Mouse (Mus musculus) hindbrain, embryonic 14.5 days (tissue): ENCODE data around the gene Mid2. TPM values are rescaled to one million over a fixed set of nuclear protein-coding genes. Genes with fewer than 3 reads are reported as not detected.
"Not testable (repeated sequence)": the region's sequence is repeated elsewhere in the genome, so short reads cannot be mapped to it uniquely, and the experiment has no call there.

Source experiments
- ATAC-seq: fragments of 200-750 bp; cut with Nextera tagmentation; 2 replicates; pipeline ENCODE4 v1.8.0; 2017; ENCODE audit warnings: moderate number of reproducible peaks, mild to moderate bottlenecking, moderate TSS enrichment, moderate library complexity; ENCODE audit not compliant: low FRiP score
- DNase-seq: peaks from one replicate; pipeline ENCODE4 v3.0.0-alpha.2; 2015; ENCODE audit warnings: low spot score
- H3K27ac ChIP-seq: fragments of 300-500 bp; sonication (generic); 2 replicates; pipeline ENCODE4 v1.5.1; 2014; ENCODE audit warnings: mild to moderate bottlenecking, moderate library complexity
- H3K27me3 ChIP-seq: fragments of 300-500 bp; sonication (generic); 2 replicates; pipeline ENCODE4 v1.6.1; 2014; ENCODE audit warnings: mild to moderate bottlenecking, low read length, mixed read lengths; ENCODE audit not compliant: control insufficient read depth, insufficient read depth
- H3K36me3 ChIP-seq: fragments of 300-500 bp; sonication (generic); replicated peaks from 2 replicates; pipeline ENCODE4 v1.6.1; 2014; ENCODE audit not compliant: control insufficient read depth, insufficient read depth
- H3K4me1 ChIP-seq: fragments of 300-500 bp; sonication (generic); replicated peaks from 2 replicates; pipeline ENCODE4 v1.6.1; 2014; ENCODE audit warnings: antibody characterized with exemption, low read length, mixed read lengths; ENCODE audit not compliant: control insufficient read depth, insufficient read depth
- H3K4me2 ChIP-seq: fragments of 300-500 bp; sonication (generic); replicated peaks from 2 replicates; pipeline ENCODE4 v1.6.1; 2014; ENCODE audit warnings: mild to moderate bottlenecking, moderate library complexity
- H3K4me3 ChIP-seq: fragments of 300-500 bp; sonication (generic); replicated peaks from 2 replicates; pipeline ENCODE4 v1.5.1; 2014; ENCODE audit warnings: mild to moderate bottlenecking, low read length
- H3K9ac ChIP-seq: fragments of 300-500 bp; sonication (generic); 2 replicates; pipeline ENCODE4 v1.6.1; 2014
- H3K9me3 ChIP-seq: fragments of 300-500 bp; sonication (generic); 2 replicates; pipeline ENCODE4 v1.6.1; 2016; ENCODE audit warnings: low read length; ENCODE audit not compliant: control insufficient read depth
- WGBS: fragments of 180-500 bp; shearing (Covaris S2); extraction: QIAGEN DNeasy Blood & Tissue Kit; methylation state at CpG from one replicate; pipeline ENCODE4 v1.1.7; 2014; 5-methylcytosine and 5-hydroxymethylcytosine counted together
- polyA plus RNA-seq: library from polyadenylated mRNA; unstranded; fragments of >200 nt; fragmentation: Nextera tagmentation; extraction: Ambion mirVana; gene quantifications from 2 replicates; pipeline ENCODE4 v1.2.1, GENCODE M21; 2014

Gene Mid2
- polyA plus RNA-seq, 1 experiment from 2014 or later: 11.0 TPM

GRCm38 (mm10) chrX:140697872-140698463 is 33.6 kb downstream of the Mid2 start:
- H3K27me3 ChIP-seq: peaks cover 14% of the 10 kb centered on the region; the same call in 1 of the 2 replicates
- WGBS: 36% methylated on average over 6 of the region's 7 CpGs
- H3K4me1 ChIP-seq, H3K4me2 ChIP-seq, H3K27ac ChIP-seq, DNase-seq, H3K4me3 ChIP-seq, H3K36me3 ChIP-seq, H3K9me3 ChIP-seq, H3K9ac ChIP-seq, ATAC-seq: not testable (repeated sequence)

- H3K9me3 ChIP-seq: no peaks in the 10 kb centered on the region
- WGBS: 93% methylated on average over 1 of the region's 1 CpGs
- H3K4me1 ChIP-seq: no peaks in the 10 kb centered on the region
- 0 out of 2 replicates have a peak, but pooled peaks cover 7% of the 10 kb centered on the region for H3K27me3 ChIP-seq
- ATAC-seq: no peak
- DNase-seq: no peak
- no peak overlapping the region for H3K9ac ChIP-seq
- no peak overlapping the region for H3K4me3 ChIP-seq
- no peaks in the 10 kb centered on the region for H3K36me3 ChIP-seq
- H3K4me2 ChIP-seq: no peak overlapping the region
- no peak overlapping the region for H3K27ac ChIP-seq
These were observed 38.8 kb downstream of the Mid2 start for GRCm38 (mm10) chrX:140703224-140703623.

- WGBS: 81% methylated on average over 4 of the region's 4 CpGs
These were observed 41.7 kb downstream of the Mid2 start for GRCm38 (mm10) chrX:140706077-140706476.

GRCm38 (mm10) chrX:140722400-140722799 is 58.0 kb downstream of the Mid2 start:
- Histone ChIP-seq H3K4me3 (no peak overlapping the region), H3K4me2 (no peak overlapping the region), H3K9me3 (no peaks in the 10 kb centered on the region), H3K9ac (no peak overlapping the region), H3K36me3 (no peaks in the 10 kb centered on the region), H3K4me1 (no peaks in the 10 kb centered on the region), H3K27me3 (peaks cover 4% of the 10 kb centered on the region; the same call in 1 of the 2 replicates), H3K27ac (no peak overlapping the region)
- ATAC-seq (no peak), DNase-seq (no peak)
- 46% methylated on average over 4 of the region's 4 CpGs for WGBS

More at GRCm38 (mm10) chrX:140706077-140706476, 41.7 kb downstream of the Mid2 start:
- Histone ChIP-seq H3K4me2 (no peak overlapping the region), H3K4me1 (no peaks in the 10 kb centered on the region), H3K9me3 (no peaks in the 10 kb centered on the region), H3K27me3 (0 out of 2 replicates have a peak, but pooled peaks cover 2% of the 10 kb centered on the region), H3K9ac (no peak overlapping the region), H3K36me3 (no peaks in the 10 kb centered on the region), H3K4me3 (no peak overlapping the region), H3K27ac (no peak overlapping the region)
- ATAC-seq (no peak), DNase-seq (no peak)

GRCm38 (mm10) chrX:140738986-140739385 is 74.6 kb downstream of the Mid2 start:
- DNase-seq (no peak), ATAC-seq (no peak)
- H3K36me3 ChIP-seq: no peaks in the 10 kb centered on the region
- no peak overlapping the region for H3K4me2 ChIP-seq
- H3K4me3 ChIP-seq: no peak overlapping the region
- H3K27ac ChIP-seq: no peak overlapping the region
- H3K27me3 ChIP-seq: peaks cover 33% of the 10 kb centered on the region; the same call in 1 of the 2 replicates
- H3K9ac ChIP-seq: no peak overlapping the region
- no peaks in the 10 kb centered on the region for H3K4me1 ChIP-seq
- H3K9me3 ChIP-seq: no peaks in the 10 kb centered on the region

- Histone ChIP-seq H3K4me1 (no peaks in the 10 kb centered on the region), H3K9me3 (no peaks in the 10 kb centered on the region), H3K36me3 (no peaks in the 10 kb centered on the region), H3K9ac (no peak overlapping the region), H3K27me3 (0 out of 2 replicates have a peak, but pooled peaks cover 27% of the 10 kb centered on the region), H3K27ac (no peak overlapping the region), H3K4me2 (no peak overlapping the region), H3K4me3 (no peak overlapping the region)
- DNase-seq: no peak
- 70% methylated on average over 5 of the region's 5 CpGs for WGBS
- no peak for ATAC-seq
These were observed 78.8 kb downstream of the Mid2 start for GRCm38 (mm10) chrX:140743213-140743612.

GRCm38 (mm10) chrX:140769794-140770193 is 105.4 kb downstream of the Mid2 start:
- Histone ChIP-seq H3K9me3 (no peaks in the 10 kb centered on the region), H3K9ac (no peak overlapping the region), H3K4me2 (no peak overlapping the region), H3K27ac (no peak overlapping the region), H3K27me3 (peaks cover 12% of the 10 kb centered on the region; the same call in 1 of the 2 replicates), H3K4me3 (no peak overlapping the region), H3K36me3 (no peaks in the 10 kb centered on the region), H3K4me1 (no peaks in the 10 kb centered on the region)
- DNase-seq: no peak
- WGBS: 87% methylated on average over 1 of the region's 1 CpGs
- ATAC-seq: no peak

GRCm38 (mm10) chrX:140805340-140805739 is 140.9 kb downstream of the Mid2 start:
- 86% methylated on average over 2 of the region's 2 CpGs for WGBS
- H3K27me3 ChIP-seq: peaks cover 9% of the 10 kb centered on the region; the same call in 1 of the 2 replicates
- no peaks in the 10 kb centered on the region for H3K9me3 ChIP-seq
- H3K27ac ChIP-seq: no peak overlapping the region
- ATAC-seq (0 out of 2 replicates have a peak, but pooled peaks have one; percentile 24), DNase-seq (no peak)
- H3K36me3 ChIP-seq: no peaks in the 10 kb centered on the region
- H3K4me1 ChIP-seq: no peaks in the 10 kb centered on the region
- no peak overlapping the region for H3K4me2 ChIP-seq
- no peak overlapping the region for H3K4me3 ChIP-seq
- H3K9ac ChIP-seq: no peak overlapping the region

GRCm38 (mm10) chrX:140813312-140814006 is 149.1 kb downstream of the Mid2 start, which contains the start of gene Tex13b:
Tex13b (minus strand) TSS chrX:140813433.
- WGBS: 96% methylated on average over 22 of the region's 22 CpGs
- ATAC-seq (no peak), DNase-seq (no peak)
- Histone ChIP-seq H3K9me3 (no peaks in the 10 kb centered on the region), H3K36me3 (no peaks in the 10 kb centered on the region), H3K9ac (no peak within 1 kb of the TSS), H3K4me3 (no peak within 1 kb of the TSS), H3K27ac (no peak within 1 kb of the TSS), H3K4me2 (no peak within 1 kb of the TSS), H3K4me1 (no peaks in the 10 kb centered on the region), H3K27me3 (no peaks in the 10 kb centered on the region)
